ENCODE assay signal across 19 mouse cellular contexts in genomic region chr10:43123422-43123821, GRCm38 (mm10). TPM values are rescaled to one million over a fixed set of nuclear protein-coding genes. Genes with fewer than 3 reads are reported as not detected.
"Had no signal": no experiment of that assay in that cellular context is flagged by ENCODE, and none has a peak within 500 bp of the region (broad histone marks: within the 10 kb centered on the region; RNA-seq: fewer than 3 reads in every experiment).

No protein-coding gene starts in this region.

- ATAC-seq: lung, postnatal 0 days had no signal

- H3K27ac ChIP-seq: kidney, postnatal 0 days; layer of hippocampus, adult 2 months; limb, embryonic 12.5 days; liver, embryonic 15.5 days; macrophage; midbrain, embryonic 15.5 days; neural tube, embryonic 13.5 days; stomach, postnatal 0 days had no signal

- H3K9me3 ChIP-seq: limb, embryonic 12.5 days; liver, embryonic 15.5 days; megakaryocyte, embryonic 14.5 days; midbrain, embryonic 15.5 days; neural tube, embryonic 13.5 days had no signal

- DNase-seq: kidney, adult 11 months; kidney, adult 9 months; kidney, postnatal 36 days; lung, adult 2 months; right cerebral cortex, postnatal 14 days; thymus, postnatal 14 days had no signal

- H3K4me2 ChIP-seq: limb, embryonic 12.5 days; liver, embryonic 11.5 days; liver, embryonic 15.5 days; midbrain, embryonic 11.5 days; midbrain, embryonic 15.5 days; neural tube, embryonic 13.5 days had no signal

- H3K9ac ChIP-seq: limb, embryonic 12.5 days; liver, embryonic 15.5 days; midbrain, embryonic 15.5 days; neural tube, embryonic 13.5 days had no signal

- H3K4me3 ChIP-seq: layer of hippocampus, adult 2 months; limb, embryonic 12.5 days; liver, embryonic 15.5 days; megakaryocyte, embryonic 14.5 days; midbrain, embryonic 15.5 days; neural tube, embryonic 13.5 days had no signal

- H3K27me3 ChIP-seq: limb, embryonic 12.5 days; liver, embryonic 15.5 days; midbrain, embryonic 15.5 days; neural tube, embryonic 13.5 days had no signal

- H3K4me1 ChIP-seq: liver, embryonic 15.5 days had no signal

- H3K36me3 ChIP-seq: liver, embryonic 15.5 days; midbrain, embryonic 15.5 days had no signal

RNA-seq across cellular contexts. Expression of gene Sobp, which starts 50.9 kb away (rescaled TPM):
- polyA plus RNA-seq: macrophage had no signal

RNA-seq across cellular contexts. Expression of gene 9030612E09Rik, which starts 51.1 kb away (rescaled TPM):
- polyA plus RNA-seq: liver, embryonic 11.5 days; liver, embryonic 15.5 days; macrophage; spleen, adult 2 months had no signal
